Mouse (Mus musculus) left cerebral cortex, postnatal 10 days (tissue): Measurements from ENCODE around the gene Pgf. TPM values are rescaled to one million over a fixed set of nuclear protein-coding genes. Genes with fewer than 3 reads are reported as not detected.

ENCODE experiments used
- DNase-seq, 2 experiments: peaks; one replicate each; pipeline ENCODE4 v3.0.0; 2021 to 2022; ENCODE audit warnings: low spot score in 2 of 2, mixed read lengths in 1 of 2; ENCODE audit errors: extremely low spot score in 1 of 2
- intact Hi-C: fragments of 180-260 bp; cut with DNase I; formaldehyde crosslinking; loops from one replicate; pipeline ENCODE4 v1.15.1; 2025
- total RNA-seq, 2 experiments: library from RNA; stranded (reverse); gene quantifications; 2 replicates each; pipeline ENCODE4 v1.2.3; 2021

Pgf gene
- total RNA-seq, 2 experiments from 2014 or later: 3.9 to 4.8 TPM

DNA sequence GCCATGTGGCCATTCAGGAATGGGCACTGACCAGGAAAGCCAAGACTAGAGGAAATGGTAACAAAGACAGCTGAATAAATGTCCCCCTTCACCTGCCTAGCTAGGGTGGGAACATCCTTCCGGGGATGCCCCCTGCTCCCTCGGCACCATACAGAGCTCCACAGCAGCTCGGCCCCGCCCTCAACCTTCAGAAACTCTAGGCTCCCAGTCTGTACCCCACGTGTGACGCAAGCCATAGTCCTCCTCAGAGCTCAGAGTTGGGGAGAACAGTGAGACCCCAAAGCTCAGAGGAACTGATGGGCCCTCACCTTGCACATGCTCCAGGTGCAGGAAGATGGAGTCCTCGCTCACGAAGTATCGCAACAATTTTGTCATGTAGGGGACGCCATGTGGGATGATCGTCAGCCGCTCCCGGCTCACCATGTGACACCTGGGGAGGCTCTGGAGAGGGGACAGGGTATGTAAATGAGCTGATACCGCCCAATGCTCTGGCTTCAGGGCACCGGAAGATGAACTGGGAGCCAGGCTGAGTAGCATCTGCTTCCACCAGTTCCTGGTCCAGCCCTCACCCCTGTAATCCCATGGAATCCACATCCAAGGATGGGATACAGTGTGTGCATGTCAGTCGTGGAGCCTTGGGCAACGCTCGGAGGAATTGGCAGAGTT is 37.4 kb downstream of the Pgf start:
- DNase-seq: no peak
- intact Hi-C loops: no loop called here

GRCm38 (mm10) chr12:85136627-85137026 is 41.0 kb downstream of the Pgf start:
- no peak for DNase-seq
- intact Hi-C loops: no loop called here

DNA sequence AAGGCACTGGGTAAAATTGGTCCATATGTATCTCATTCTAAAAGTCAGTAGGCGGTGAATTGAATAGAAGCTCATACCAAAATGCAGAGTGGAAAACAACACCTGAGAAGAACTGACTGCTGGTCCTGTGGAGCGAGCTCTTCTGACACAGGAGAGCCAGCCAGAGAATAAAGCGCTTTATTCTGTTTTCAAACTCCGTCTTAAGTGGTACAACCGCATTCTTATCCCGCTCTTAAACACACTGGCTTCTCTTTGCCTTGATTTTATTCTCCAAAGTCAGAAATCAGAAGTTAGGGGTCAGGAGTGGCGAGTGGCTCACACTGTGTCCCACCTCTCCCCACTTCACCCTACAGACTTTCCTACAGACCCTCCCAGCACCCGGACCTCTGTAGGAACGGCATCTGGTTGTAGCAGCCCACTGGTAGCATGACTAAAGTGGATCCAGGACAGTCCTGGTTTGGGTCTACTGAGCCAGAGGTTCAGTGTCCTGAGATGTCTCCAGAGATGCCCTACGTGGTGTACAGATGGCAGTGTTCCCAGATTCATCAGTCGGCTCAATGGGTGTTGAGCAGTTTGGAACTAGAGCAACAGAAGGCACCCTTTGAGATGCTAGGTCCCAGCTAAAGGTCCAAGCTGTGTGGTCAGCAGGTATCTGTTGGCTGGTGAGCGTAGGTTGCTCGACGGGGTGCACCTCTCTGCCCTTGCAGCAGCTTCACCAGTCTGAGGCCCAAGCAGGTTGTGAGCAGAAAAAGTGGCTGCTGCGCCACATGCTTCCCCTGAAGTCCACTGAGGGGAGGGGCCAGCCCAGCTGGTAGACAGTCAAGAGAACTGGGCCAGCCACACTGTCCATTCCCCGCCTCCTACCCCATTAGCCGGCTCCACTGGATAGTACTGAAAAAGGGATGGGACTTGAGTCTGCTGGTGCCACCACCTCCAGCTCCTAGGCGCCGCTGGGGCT is 41.8 kb downstream of the Pgf start:
- intact Hi-C loops: no loop called here
- no peak for DNase-seq

- DNase-seq: no peak
- intact Hi-C loops: no loop called here
These were observed 43.4 kb downstream of the Pgf start for GRCm38 (mm10) chr12:85134043-85134794.

DNA sequence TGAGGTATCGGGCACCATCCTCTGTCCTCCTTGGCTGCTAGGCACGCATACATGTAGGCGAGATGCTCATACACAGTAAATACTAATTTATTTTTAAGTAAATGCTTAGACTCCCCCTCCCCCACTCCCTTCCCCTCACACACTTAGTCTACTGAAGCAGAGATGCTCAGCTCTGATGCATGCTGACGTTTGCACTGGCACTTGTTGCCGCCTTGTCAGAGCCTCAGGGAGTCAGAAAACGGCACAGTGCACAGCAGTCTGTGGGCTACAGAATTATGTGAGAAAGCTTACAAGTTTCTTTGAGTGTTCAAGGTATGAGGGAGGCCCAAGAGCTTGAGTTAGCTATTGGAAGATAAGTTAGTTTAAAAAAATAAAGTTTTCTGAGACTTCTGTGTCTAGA is 46.2 kb downstream of the Pgf start:
- DNase-seq: no peak
- intact Hi-C loops: no loop called here

GRCm38 (mm10) chr12:85129426-85129978 is 48.1 kb downstream of the Pgf start:
- DNase-seq: no peak
- intact Hi-C loops: no loop called here

GRCm38 (mm10) chr12:85126986-85127603 is 50.5 kb downstream of the Pgf start:
- DNase-seq: no peak
- intact Hi-C loops: no loop called here

DNA sequence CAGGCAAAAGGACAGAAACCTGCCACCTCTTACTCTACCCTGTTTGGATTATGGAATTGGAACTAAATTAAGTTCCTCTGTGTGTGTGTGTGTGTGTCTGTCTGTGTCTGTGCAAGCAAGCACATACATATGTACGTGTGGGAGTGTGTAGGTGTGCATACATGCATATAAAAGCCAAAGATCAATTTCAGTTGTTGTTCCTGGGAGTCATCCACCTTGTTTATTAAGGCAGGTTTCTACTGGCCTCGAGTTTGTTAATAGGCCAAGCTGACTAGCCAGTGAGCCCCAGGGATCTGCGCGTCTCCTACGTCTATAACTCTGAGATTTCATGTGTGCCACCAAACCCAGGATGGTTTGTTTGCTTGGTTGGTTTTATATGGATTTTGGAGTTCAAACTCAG is 52.8 kb downstream of the Pgf start:
- no peak for DNase-seq
- intact Hi-C loops: no loop called here

DNA sequence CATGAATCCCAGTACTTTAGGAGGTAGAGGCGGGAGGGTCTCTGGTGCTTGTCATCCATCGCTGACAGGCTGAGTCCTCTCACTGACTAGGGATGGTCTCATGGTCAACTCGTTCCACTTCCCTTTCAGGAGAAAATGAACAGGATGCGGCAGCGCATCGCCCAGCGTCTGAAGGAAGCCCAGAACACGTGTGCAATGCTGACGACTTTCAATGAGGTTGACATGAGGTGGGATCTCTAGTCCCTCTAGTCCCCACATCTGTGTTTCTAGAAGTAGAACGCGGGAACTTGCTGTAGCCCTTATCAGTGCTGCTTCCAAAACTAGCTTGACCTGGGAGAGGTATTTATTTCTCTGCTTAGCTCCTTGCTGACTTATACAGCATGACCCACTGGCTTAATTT is 53.9 kb downstream of the Pgf start:
- peak in 1 of 2 experiments; percentile 19 for DNase-seq
- intact Hi-C loops: no loop called here

DNA sequence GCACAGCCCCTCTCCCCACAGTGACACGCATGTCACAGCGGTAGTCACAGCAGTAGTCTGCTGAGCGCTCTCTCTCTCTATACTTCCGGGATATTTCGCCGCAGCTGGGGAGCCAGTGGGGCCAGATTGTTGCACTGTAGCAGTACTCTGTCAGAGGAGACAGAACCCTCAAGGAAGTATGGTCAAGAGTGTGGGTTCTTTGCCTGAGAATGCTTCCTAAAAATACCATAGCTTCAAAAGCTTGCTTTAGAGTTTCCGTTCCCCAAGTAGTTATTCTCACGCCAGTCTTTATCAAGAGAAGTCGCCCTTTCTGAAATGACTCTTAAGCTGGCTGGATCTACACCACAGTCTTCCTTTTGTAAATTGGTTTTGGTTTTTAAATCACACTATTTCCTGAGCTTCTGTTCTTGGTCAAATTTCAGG is 54.5 kb downstream of the Pgf start:
- peak in 1 of 2 experiments; percentile 20 for DNase-seq

GRCm38 (mm10) chr12:85121806-85122459 is 55.7 kb downstream of the Pgf start:
- no peak for DNase-seq
- intact Hi-C loops: no loop called here

More for the DNA sequence above, 54.5 kb downstream of the Pgf start:
- intact Hi-C loops: no loop called here

Other genes with a start within 250 kb of the Pgf start
- gene Fcf1, start 206.9 kb downstream of the Pgf start, total RNA-seq: 10 to 100 TPM; 33.3 to 34.0 TPM
- gene Arel1, start 206.9 kb downstream of the Pgf start, total RNA-seq: 100 to 1,000 TPM; 104 to 112 TPM
- gene Ylpm1, start 181.5 kb downstream of the Pgf start, total RNA-seq: 100 to 1,000 TPM; 115 to 124 TPM
- 1 to 10 TPM in 1 of 2 experiments, under 1 TPM in 1; 0.51 to 1.0 TPM for gene Prox2, start 67.0 kb downstream of the Pgf start, total RNA-seq
- gene Dlst, start 67.0 kb downstream of the Pgf start, total RNA-seq: 100 to 1,000 TPM; 171 to 180 TPM
- 10 to 100 TPM; 38.8 to 39.5 TPM for gene Rps6kl1, start 26.5 kb downstream of the Pgf start, total RNA-seq
- gene Eif2b2, start 41.7 kb upstream of the Pgf start, total RNA-seq: 10 to 100 TPM; 60.8 to 61.7 TPM
- 10 to 100 TPM; 12.6 to 13.1 TPM for gene Mlh3, start 92.8 kb upstream of the Pgf start, total RNA-seq
- 10 to 100 TPM; 19.2 to 23.1 TPM for gene Acyp1, start 110.6 kb upstream of the Pgf start, total RNA-seq
- 1 to 10 TPM in 1 of 2 experiments, under 1 TPM in 1; 0.86 to 1.1 TPM for gene Zc2hc1c, start 110.8 kb upstream of the Pgf start, total RNA-seq
- 10 to 100 TPM; 24.5 to 26.3 TPM for gene Nek9, start 161.6 kb upstream of the Pgf start, total RNA-seq
- 100 to 1,000 TPM; 151 to 158 TPM for gene Tmed10, start 197.1 kb upstream of the Pgf start, total RNA-seq